Mouse (Mus musculus) forebrain, embryonic 12.5 days (tissue): ENCODE measurements around the gene Mzt1. TPM values are rescaled to one million over a fixed set of nuclear protein-coding genes. Genes with fewer than 3 reads are reported as not detected.
"Not testable (repeated sequence)": the region's sequence is repeated elsewhere in the genome, so short reads cannot be mapped to it uniquely, and the experiment has no call there.

Source experiments
- ATAC-seq: fragments of 200-750 bp; cut with Nextera tagmentation; 2 replicates; pipeline ENCODE4 v1.8.0; 2017; ENCODE audit warnings: moderate TSS enrichment; ENCODE audit not compliant: low FRiP score
- H3K27ac ChIP-seq: fragments of 300-500 bp; sonication (generic); 2 replicates; pipeline ENCODE4 v1.5.1; 2016; ENCODE audit warnings: mild to moderate bottlenecking
- H3K27me3 ChIP-seq: fragments of 300-500 bp; sonication (generic); 2 replicates; pipeline ENCODE4 v1.6.1; 2016; ENCODE audit warnings: mild to moderate bottlenecking
- H3K36me3 ChIP-seq: fragments of 300-500 bp; sonication (generic); replicated peaks from 2 replicates; pipeline ENCODE4 v1.6.1; 2016; ENCODE audit warnings: mild to moderate bottlenecking
- H3K4me1 ChIP-seq: fragments of 300-500 bp; sonication (generic); 2 replicates; pipeline ENCODE4 v1.6.1; 2016
- H3K4me2 ChIP-seq: fragments of 300-500 bp; sonication (generic); 2 replicates; pipeline ENCODE4 v1.6.1; 2016; ENCODE audit warnings: mild to moderate bottlenecking, moderate library complexity
- H3K4me3 ChIP-seq: fragments of 300-500 bp; sonication (generic); replicated peaks from 2 replicates; pipeline ENCODE4 v1.5.1; 2016; ENCODE audit warnings: mild to moderate bottlenecking
- H3K9ac ChIP-seq: fragments of 300-500 bp; sonication (generic); 2 replicates; pipeline ENCODE4 v1.6.1; 2016; ENCODE audit warnings: mild to moderate bottlenecking
- H3K9me3 ChIP-seq: fragments of 300-500 bp; sonication (generic); 2 replicates; pipeline ENCODE4 v1.6.1; 2016
- WGBS: fragments of 180-500 bp; shearing (Covaris S2); methylation state at CpG from one replicate; pipeline ENCODE4 v1.1.7; 2016; 5-methylcytosine and 5-hydroxymethylcytosine counted together
- polyA plus RNA-seq: library from polyadenylated mRNA; unstranded; fragments of >200 nt; fragmentation: Nextera tagmentation; extraction: Ambion mirVana; gene quantifications from 2 replicates; pipeline ENCODE4 v1.2.1, GENCODE M21; 2016

The Mzt1 gene
- polyA plus RNA-seq, 1 experiment from 2014 or later: 143 TPM

DNA sequence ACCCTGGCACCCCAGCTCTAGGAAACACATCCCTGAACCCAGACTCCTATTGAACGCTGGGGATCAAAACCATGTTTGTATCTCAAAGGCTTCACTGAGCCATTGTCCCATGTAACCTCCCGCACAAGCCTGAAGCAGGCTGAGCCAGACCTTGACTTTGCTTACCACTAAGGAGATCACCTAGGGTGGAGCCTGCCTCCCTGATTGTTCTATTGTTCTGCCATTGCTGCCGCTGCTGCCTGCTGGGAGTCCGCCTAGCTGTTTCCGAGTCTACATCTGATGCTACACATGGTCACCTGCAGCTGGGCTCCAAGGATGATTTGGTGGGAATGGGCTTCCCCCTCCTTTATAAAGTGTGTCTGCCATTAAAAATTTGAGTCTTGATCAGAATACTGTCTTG, 6.6 kb downstream of the Mzt1 start:
- not testable (repeated sequence) for H3K9me3 ChIP-seq, H3K27me3 ChIP-seq, H3K4me2 ChIP-seq, ATAC-seq, H3K4me1 ChIP-seq, H3K9ac ChIP-seq, H3K4me3 ChIP-seq, H3K27ac ChIP-seq
- 56% methylated on average over 5 of the region's 5 CpGs for WGBS
- peaks cover 21% of the 10 kb centered on the region for H3K36me3 ChIP-seq

DNA sequence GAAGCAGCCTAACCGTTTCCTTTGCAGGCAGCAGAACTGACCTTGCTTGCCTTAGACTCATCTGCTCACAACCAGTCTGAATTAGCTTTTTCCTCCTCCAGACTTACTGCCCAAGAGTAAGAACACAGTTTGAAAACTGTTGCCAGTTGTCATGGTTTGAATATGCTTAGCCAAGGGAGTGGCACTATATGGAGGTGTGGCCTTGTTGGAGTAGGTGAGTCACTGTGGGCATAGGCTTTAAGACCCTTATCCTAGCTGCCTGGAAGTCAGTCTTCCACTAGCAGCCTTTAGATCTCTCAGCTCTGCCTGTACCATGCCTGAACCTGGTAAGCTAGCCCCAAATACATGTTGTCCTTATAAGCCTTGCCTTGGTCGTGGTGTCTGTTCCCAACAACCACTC, 8.2 kb downstream of the Mzt1 start:
- Histone ChIP-seq H3K4me2 (no peak overlapping the region), H3K4me3 (no peak overlapping the region), H3K9me3 (no peaks in the 10 kb centered on the region), H3K36me3 (peaks cover 28% of the 10 kb centered on the region), H3K27me3 (no peaks in the 10 kb centered on the region), H3K9ac (no peak overlapping the region), H3K4me1 (no peaks in the 10 kb centered on the region), H3K27ac (no peak overlapping the region)
- 86% methylated on average over 2 of the region's 2 CpGs for WGBS
- ATAC-seq: no peak

- no peaks in the 10 kb centered on the region for H3K4me1 ChIP-seq
- H3K4me3 ChIP-seq: no peak overlapping the region
- H3K9ac ChIP-seq: no peak overlapping the region
- H3K4me2 ChIP-seq: no peak overlapping the region
- H3K27me3 ChIP-seq: no peaks in the 10 kb centered on the region
- ATAC-seq: no peak
- H3K9me3 ChIP-seq: no peaks in the 10 kb centered on the region
- no peak overlapping the region for H3K27ac ChIP-seq
- WGBS: 83% methylated on average over 4 of the region's 4 CpGs
- peaks cover 32% of the 10 kb centered on the region for H3K36me3 ChIP-seq
Observed at GRCm38 (mm10) chr14:99036039-99036438, 9.9 kb downstream of the Mzt1 start.

GRCm38 (mm10) chr14:99034851-99035250, 11.1 kb downstream of the Mzt1 start:
- peaks cover 32% of the 10 kb centered on the region for H3K36me3 ChIP-seq

DNA sequence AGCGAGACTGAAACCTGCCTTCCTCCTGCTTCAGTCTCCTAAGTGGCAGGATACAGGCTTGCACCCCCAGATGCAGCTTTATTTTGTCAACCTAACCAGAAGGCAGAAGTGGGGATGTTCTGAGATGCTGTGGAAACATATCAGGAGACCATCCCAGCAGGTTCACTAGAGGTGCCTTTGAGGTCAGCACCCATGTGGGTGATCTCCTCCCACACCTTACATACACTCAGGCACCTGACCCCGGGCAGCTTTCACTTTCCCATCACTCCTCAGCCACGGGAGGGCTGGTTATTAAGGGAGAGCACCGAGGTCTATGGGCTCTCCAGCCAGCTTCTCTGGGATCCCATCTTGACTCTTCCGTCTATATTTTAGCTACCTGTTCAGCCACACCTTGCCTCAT, 13.3 kb downstream of the Mzt1 start:
- H3K4me2 ChIP-seq: no peak overlapping the region
- H3K27me3 ChIP-seq: no peaks in the 10 kb centered on the region
- H3K36me3 ChIP-seq: peaks cover 20% of the 10 kb centered on the region
- H3K4me1 ChIP-seq: no peaks in the 10 kb centered on the region
- no peak overlapping the region for H3K9ac ChIP-seq
- 86% methylated on average over 5 of the region's 5 CpGs for WGBS
- no peak overlapping the region for H3K4me3 ChIP-seq
- no peak for ATAC-seq
- no peak overlapping the region for H3K27ac ChIP-seq
- no peaks in the 10 kb centered on the region for H3K9me3 ChIP-seq

More at GRCm38 (mm10) chr14:99034851-99035250, 11.1 kb downstream of the Mzt1 start:
- H3K9me3 ChIP-seq, H3K9ac ChIP-seq, H3K4me2 ChIP-seq, H3K4me1 ChIP-seq, H3K27ac ChIP-seq, ATAC-seq, H3K4me3 ChIP-seq, H3K27me3 ChIP-seq: not testable (repeated sequence)
- 92% methylated on average over 8 of the region's 8 CpGs for WGBS

DNA sequence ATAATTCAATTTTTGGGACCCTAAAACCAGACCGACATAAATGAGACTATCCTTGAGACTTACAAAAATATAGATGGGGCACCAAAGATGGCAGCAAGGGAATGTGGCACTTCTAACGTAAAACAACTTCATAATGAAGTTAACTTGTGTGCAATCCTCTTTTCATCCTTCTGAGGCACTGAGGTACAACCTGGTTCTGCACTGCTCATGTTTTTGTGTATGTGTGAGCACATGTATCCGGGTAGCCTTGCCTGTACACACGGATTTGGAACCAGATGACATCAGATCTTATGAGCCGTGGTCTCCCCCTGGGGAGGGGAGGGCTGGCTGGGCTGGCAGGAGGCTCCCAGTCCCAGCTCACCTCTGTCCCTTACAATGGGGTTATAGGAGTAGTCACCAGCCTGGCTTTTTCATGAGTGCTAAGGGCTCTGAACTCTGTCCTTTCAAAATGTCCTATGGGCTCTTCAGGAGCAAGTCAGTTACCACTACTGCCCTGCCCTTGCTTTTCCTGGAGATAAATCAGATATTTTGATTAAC, 14.5 kb downstream of the Mzt1 start:
- Histone ChIP-seq H3K4me2 (no peak overlapping the region), H3K4me3 (no peak overlapping the region), H3K36me3 (peaks cover 19% of the 10 kb centered on the region), H3K9me3 (no peaks in the 10 kb centered on the region), H3K4me1 (no peaks in the 10 kb centered on the region), H3K9ac (no peak overlapping the region), H3K27me3 (no peaks in the 10 kb centered on the region), H3K27ac (no peak overlapping the region)
- no peak for ATAC-seq
- WGBS: 88% methylated on average over 5 of the region's 5 CpGs

DNA sequence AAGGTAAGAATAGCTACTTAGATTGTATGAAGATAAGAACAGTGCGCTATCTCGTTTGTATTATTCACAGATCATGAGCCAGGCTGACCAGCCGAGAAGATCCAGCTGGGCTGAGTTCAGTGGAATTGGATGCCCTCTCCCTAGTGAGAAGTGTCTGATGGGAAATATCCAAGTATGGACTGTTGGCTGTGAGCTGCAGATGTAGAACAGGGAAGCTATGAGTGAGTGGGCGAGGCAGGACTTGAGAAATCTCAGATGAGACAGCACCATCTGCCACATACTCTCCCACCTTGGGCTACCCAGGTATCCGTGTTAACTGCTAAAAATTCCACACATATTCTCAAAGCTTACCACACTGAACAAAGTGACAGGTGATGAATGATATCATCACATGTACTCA, 15.9 kb downstream of the Mzt1 start:
- Histone ChIP-seq H3K36me3 (peaks cover 13% of the 10 kb centered on the region), H3K9ac (no peak overlapping the region), H3K4me1 (no peaks in the 10 kb centered on the region), H3K4me2 (no peak overlapping the region), H3K4me3 (no peak overlapping the region), H3K27ac (no peak overlapping the region), H3K9me3 (no peaks in the 10 kb centered on the region), H3K27me3 (no peaks in the 10 kb centered on the region)
- no peak for ATAC-seq
- WGBS: 87% methylated on average over 5 of the region's 5 CpGs

- WGBS: 44% methylated on average over 12 of the region's 12 CpGs
Observed at GRCm38 (mm10) chr14:99022346-99023086, 23.4 kb downstream of the Mzt1 start.

GRCm38 (mm10) chr14:99019136-99019808, 26.7 kb downstream of the Mzt1 start:
- H3K9ac ChIP-seq: no peak overlapping the region
- WGBS: 69% methylated on average over 10 of the region's 10 CpGs
- H3K27ac ChIP-seq: no peak overlapping the region

More at GRCm38 (mm10) chr14:99022346-99023086, 23.4 kb downstream of the Mzt1 start:
- Histone ChIP-seq H3K9ac (no peak overlapping the region), H3K27ac (no peak overlapping the region), H3K36me3 (no peaks in the 10 kb centered on the region), H3K9me3 (no peaks in the 10 kb centered on the region), H3K4me1 (no peaks in the 10 kb centered on the region), H3K27me3 (no peaks in the 10 kb centered on the region), H3K4me2 (peak overlapping the region; percentile 42), H3K4me3 (peak overlapping the region; percentile 23; the same call in 1 of the 2 replicates)
- ATAC-seq: peak; percentile 48; the same call in 1 of the 2 replicates

DNA sequence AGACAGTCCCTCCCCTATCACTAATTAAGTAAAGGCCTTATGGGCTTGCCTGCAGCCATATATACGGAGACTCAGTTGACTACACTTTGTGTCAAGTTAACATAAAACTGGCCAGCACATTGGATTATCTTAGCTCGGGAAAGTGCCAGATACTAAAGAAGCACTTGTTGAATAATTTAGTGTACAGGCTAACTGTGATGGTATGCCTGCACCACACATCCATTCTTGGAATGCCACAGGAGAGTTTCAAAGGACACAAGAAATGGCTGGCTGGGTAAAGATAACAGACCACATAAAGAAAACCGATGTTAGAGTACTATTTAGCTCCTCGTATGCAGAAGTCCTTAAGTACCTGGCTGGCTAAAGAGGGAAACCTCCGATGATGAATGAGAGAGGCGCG, 27.2 kb downstream of the Mzt1 start:
- 80% methylated on average over 7 of the region's 7 CpGs for WGBS

More at GRCm38 (mm10) chr14:99019136-99019808, 26.7 kb downstream of the Mzt1 start:
- Histone ChIP-seq H3K27me3 (no peaks in the 10 kb centered on the region), H3K9me3 (no peaks in the 10 kb centered on the region), H3K36me3 (no peaks in the 10 kb centered on the region), H3K4me1 (no peaks in the 10 kb centered on the region), H3K4me2 (no peak overlapping the region), H3K4me3 (no peak overlapping the region)
- no peak for ATAC-seq

DNA sequence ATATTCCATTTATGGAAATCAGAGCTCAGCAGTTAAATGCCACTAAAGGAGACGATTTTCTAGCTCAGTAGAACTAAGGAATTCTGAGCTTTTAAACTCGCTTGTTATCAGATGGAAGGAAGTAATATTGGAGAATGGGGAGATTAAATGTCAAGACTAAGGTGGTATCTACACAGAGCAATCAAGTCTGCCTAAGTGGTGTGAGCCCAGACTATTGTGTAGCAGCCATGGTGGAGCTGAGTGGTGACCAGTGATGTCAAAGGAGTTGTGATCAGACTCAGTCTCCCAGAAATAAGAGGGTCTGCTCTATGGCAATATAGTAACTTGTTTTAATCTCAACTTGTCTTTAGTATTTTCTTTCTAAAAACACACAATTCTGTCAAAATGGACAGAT, 35.0 kb downstream of the Mzt1 start:
- Histone ChIP-seq H3K4me1 (no peaks in the 10 kb centered on the region), H3K27me3 (no peaks in the 10 kb centered on the region), H3K4me3 (no peak overlapping the region), H3K9ac (no peak overlapping the region), H3K9me3 (no peaks in the 10 kb centered on the region), H3K27ac (no peak overlapping the region), H3K4me2 (no peak overlapping the region), H3K36me3 (no peaks in the 10 kb centered on the region)
- WGBS: 77% methylated on average over 2 of the region's 2 CpGs
- no peak for ATAC-seq

More for the DNA sequence above, 27.2 kb downstream of the Mzt1 start:
- H3K27me3 ChIP-seq: no peaks in the 10 kb centered on the region
- no peaks in the 10 kb centered on the region for H3K9me3 ChIP-seq
- no peak for ATAC-seq
- no peak overlapping the region for H3K9ac ChIP-seq
- H3K4me1 ChIP-seq: no peaks in the 10 kb centered on the region
- H3K4me3 ChIP-seq: no peak overlapping the region
- H3K4me2 ChIP-seq: no peak overlapping the region
- no peaks in the 10 kb centered on the region for H3K36me3 ChIP-seq
- no peak overlapping the region for H3K27ac ChIP-seq

GRCm38 (mm10) chr14:99010224-99010919, 35.6 kb downstream of the Mzt1 start:
- Histone ChIP-seq H3K27me3 (no peaks in the 10 kb centered on the region), H3K27ac (no peak overlapping the region), H3K9ac (no peak overlapping the region), H3K9me3 (no peaks in the 10 kb centered on the region), H3K36me3 (no peaks in the 10 kb centered on the region), H3K4me2 (no peak overlapping the region), H3K4me1 (no peaks in the 10 kb centered on the region), H3K4me3 (no peak overlapping the region)
- WGBS: 82% methylated on average over 8 of the region's 8 CpGs
- ATAC-seq: no peak
